In genomic region chr9:37384284-37385182, GRCm38 (mm10) we compare ENCODE assay signal across 8 mouse cellular contexts. TPM values are rescaled to one million over a fixed set of nuclear protein-coding genes. Genes with fewer than 3 reads are reported as not detected.
DNase-seq lines count a peak whose midpoint lies in the region; ATAC-seq and TF ChIP-seq lines count a peak whose summit lies in the region.

No protein-coding gene starts in this region.

- H3K4me3 ChIP-seq in gastrocnemius, adult 2 months = peak overlapping the region; percentile 68
- H3K4me3 ChIP-seq in intestine, embryonic 14.5 days (ENCODE audit: low read depth, low read length) = peak overlapping the region; percentile 28
- H3K4me3 ChIP-seq in lung, embryonic 14.5 days (ENCODE audit: low read depth, low read length) = peak overlapping the region; percentile 42

- peak overlapping the region; percentile 63 for H3K4me2 ChIP-seq in intestine, embryonic 14.5 days (ENCODE audit: low read length)
- peak overlapping the region; percentile 86 for H3K4me2 ChIP-seq in lung, embryonic 14.5 days

- peak overlapping the region; percentile 38 for H3K9ac ChIP-seq in intestine, embryonic 14.5 days (ENCODE audit: low read length)
- peak overlapping the region; percentile 64 for H3K9ac ChIP-seq in lung, embryonic 14.5 days

- ATAC-seq in intestine, embryonic 14.5 days (replicated peaks; ENCODE audit: low FRiP score, low TSS enrichment, low read depth) = peak; percentile 70
- peak; percentile 87 for ATAC-seq in lung, embryonic 14.5 days (ENCODE audit: insufficient read depth)

- peaks cover 37% of the 10 kb centered on the region for H3K27me3 ChIP-seq in intestine, embryonic 14.5 days (replicated peaks; ENCODE audit: control insufficient read depth, insufficient read depth, low read length)
- peaks cover 6% of the 10 kb centered on the region; the same call in 1 of the 2 replicates for H3K27me3 ChIP-seq in lung, embryonic 14.5 days (ENCODE audit: insufficient read depth, low read length)

- H3K4me1 ChIP-seq in intestine, embryonic 14.5 days (replicated peaks; ENCODE audit: control insufficient read depth, insufficient read depth, low read length) = no peaks in the 10 kb centered on the region
- no peaks in the 10 kb centered on the region for H3K4me1 ChIP-seq in lung, embryonic 14.5 days (ENCODE audit: insufficient read depth)

- TF ChIP-seq CTCF in gastrocnemius, adult 2 months (IDR thresholded peaks at IDR 0.05) = peak; percentile 26; the same call in 1 of the 2 replicates
- peak; percentile 58 for TF ChIP-seq CTCF in lung, embryonic 14.5 days (IDR thresholded peaks at IDR 0.05; ENCODE audit: low read depth)

- H3K36me3 ChIP-seq in intestine, embryonic 14.5 days (ENCODE audit: control insufficient read depth, insufficient read depth, low read length) = no peaks in the 10 kb centered on the region
- H3K36me3 ChIP-seq in lung, embryonic 14.5 days (ENCODE audit: insufficient read depth) = no peaks in the 10 kb centered on the region

- H3K9me3 ChIP-seq in intestine, embryonic 14.5 days (ENCODE audit: control insufficient read depth, low read length) = no peaks in the 10 kb centered on the region
- H3K9me3 ChIP-seq in lung, embryonic 14.5 days (ENCODE audit: low read depth, low read length) = no peaks in the 10 kb centered on the region

- DNase-seq in gastrocnemius, adult 2 months = peak; percentile 54
- no peak for DNase-seq in gastrocnemius, postnatal 36 days
- DNase-seq in adrenal gland, postnatal 10 days = peak; percentile 66
- DNase-seq in forelimb bud, embryonic 11.5 days (ENCODE audit: low read depth, low spot score) = peak; percentile 35
- DNase-seq in intestine, embryonic 14.5 days (ENCODE audit: low spot score) = peak; percentile 77
- DNase-seq in lung, embryonic 14.5 days = peak; percentile 79
- DNase-seq in ovary, postnatal 36 days (ENCODE audit: low spot score) = peak; percentile 68
- no peak for DNase-seq in spleen, adult 12 weeks (ENCODE audit: low spot score)

- intact Hi-C loops in gastrocnemius, adult 2 months (cut with DNase I) = no loop called here
- intact Hi-C loops in gastrocnemius, postnatal 36 days (cut with DNase I) = no loop called here

- 6% methylated on average over 48 of the region's 54 CpGs for WGBS in intestine, embryonic 14.5 days
- 5% methylated on average over 54 of the region's 54 CpGs for WGBS in lung, embryonic 14.5 days

- peak overlapping the region; percentile 78 for H3K27ac ChIP-seq in gastrocnemius, adult 2 months
- H3K27ac ChIP-seq in intestine, embryonic 14.5 days (ENCODE audit: low read depth) = no peak overlapping the region
- no peak overlapping the region for H3K27ac ChIP-seq in lung, embryonic 14.5 days (ENCODE audit: low read depth)

RNA-seq across cellular contexts. Expression of gene Robo4, which starts 17.2 kb away (rescaled TPM):
- 10 to 100 TPM in 1 of 2 experiments, 1 to 10 TPM in 1; 8.6 to 10.6 TPM for total RNA-seq in gastrocnemius, adult 2 months (2021)
- 1 to 10 TPM; 8.2 to 8.6 TPM for total RNA-seq in gastrocnemius, postnatal 36 days (2021)
- total RNA-seq in adrenal gland, postnatal 10 days (2021) = 10 to 100 TPM; 24.9 to 28.4 TPM
- polyA plus RNA-seq in intestine, embryonic 14.5 days (2014; fragmentation: Nextera tagmentation; extraction: Ambion mirVana) = 9.8 and 12.8 TPM in 2 replicates
- polyA plus RNA-seq in lung, embryonic 14.5 days (2014; fragmentation: Nextera tagmentation; extraction: Ambion mirVana) = 22.8 and 25.8 TPM in 2 replicates

RNA-seq across cellular contexts. Expression of gene Hepacam, which starts 17.4 kb away (rescaled TPM):
- under 1 TPM in 1 of 2 experiments, not detected in 1; 0.20 TPM for total RNA-seq in gastrocnemius, adult 2 months (2021)
- total RNA-seq in gastrocnemius, postnatal 36 days (2021) = under 1 TPM; 0.08 to 0.52 TPM
- total RNA-seq in adrenal gland, postnatal 10 days (2021) = under 1 TPM; 0.21 to 0.33 TPM
- not detected in 2 replicates for polyA plus RNA-seq in intestine, embryonic 14.5 days (2014; fragmentation: Nextera tagmentation; extraction: Ambion mirVana)
- polyA plus RNA-seq in lung, embryonic 14.5 days (2014; fragmentation: Nextera tagmentation; extraction: Ambion mirVana) = 0.07 TPM in 1 of 2 replicates, not detected in the other

RNA-seq across cellular contexts. Expression of gene Ccdc15, which starts 36.3 kb away (rescaled TPM):
- 1 to 10 TPM; 1.7 to 1.8 TPM for total RNA-seq in gastrocnemius, adult 2 months (2021)
- total RNA-seq in gastrocnemius, postnatal 36 days (2021) = 1 to 10 TPM; 1.1 to 1.5 TPM
- 1 to 10 TPM; 2.4 to 4.0 TPM for total RNA-seq in adrenal gland, postnatal 10 days (2021)
- 6.4 and 6.7 TPM in 2 replicates for polyA plus RNA-seq in intestine, embryonic 14.5 days (2014; fragmentation: Nextera tagmentation; extraction: Ambion mirVana)
- polyA plus RNA-seq in lung, embryonic 14.5 days (2014; fragmentation: Nextera tagmentation; extraction: Ambion mirVana) = 7.9 and 8.8 TPM in 2 replicates

RNA-seq across cellular contexts. Expression of gene Robo3, which starts 48.5 kb away (rescaled TPM):
- not detected for total RNA-seq in gastrocnemius, adult 2 months (2021)
- total RNA-seq in gastrocnemius, postnatal 36 days (2021) = not detected
- under 1 TPM; 0.45 to 0.72 TPM for total RNA-seq in adrenal gland, postnatal 10 days (2021)
- polyA plus RNA-seq in intestine, embryonic 14.5 days (2014; fragmentation: Nextera tagmentation; extraction: Ambion mirVana) = not detected in 2 replicates
- 0.24 and 0.41 TPM in 2 replicates for polyA plus RNA-seq in lung, embryonic 14.5 days (2014; fragmentation: Nextera tagmentation; extraction: Ambion mirVana)

Comparison
In these comparisons a context has a peak if more than half of its experiments do, and no peak if none do; other contexts are left out.
1. DNase-seq: peak in gastrocnemius, adult 2 months (single experiment), adrenal gland, postnatal 10 days (single experiment), forelimb bud, embryonic 11.5 days (single experiment), intestine, embryonic 14.5 days (single experiment), lung, embryonic 14.5 days (single experiment) and ovary, postnatal 36 days (single experiment); none in gastrocnemius, postnatal 36 days (0 of 2) and spleen, adult 12 weeks (single experiment).
2. Peak in every context shown above with its lines, with median percentiles within 50 percentile points of each other: H3K4me3 ChIP-seq.